Mouse (Mus musculus): ENCODE results near the gene Gbf1. TPM values are rescaled to one million over a fixed set of nuclear protein-coding genes. Genes with fewer than 3 reads are reported as not detected.

The Gbf1 gene
- total RNA-seq, 2 experiments from 2014 or later = 83.2 to 94.5 TPM

GRCm38 (mm10) chr19:46169396-46169795 lies 17.1 kb downstream of the Gbf1 start:
- no peak overlapping the region for H3K27ac ChIP-seq
- no peak for TF ChIP-seq CTCF (conservative IDR thresholded peaks at IDR 0.05)
- DNase-seq (ENCODE audit: low spot score in 2 of 2) = no peak
- no peak overlapping the region for H3K4me3 ChIP-seq

- H3K4me3 ChIP-seq = no peak overlapping the region
- DNase-seq (ENCODE audit: low spot score in 2 of 2) = no peak
- H3K27ac ChIP-seq = no peak overlapping the region
- TF ChIP-seq CTCF (conservative IDR thresholded peaks at IDR 0.05) = no peak
Observed at GRCm38 (mm10) chr19:46169913-46170312, 17.6 kb downstream of the Gbf1 start.

- DNase-seq (ENCODE audit: low spot score in 2 of 2) = no peak
- Histone ChIP-seq H3K4me3 (no peak overlapping the region), H3K27ac (no peak overlapping the region)
- TF ChIP-seq CTCF (conservative IDR thresholded peaks at IDR 0.05) = no peak
Observed at GRCm38 (mm10) chr19:46172541-46172940, 20.2 kb downstream of the Gbf1 start.

GRCm38 (mm10) chr19:46175173-46175572 lies 22.9 kb downstream of the Gbf1 start:
- no peak overlapping the region for H3K27ac ChIP-seq
- DNase-seq (ENCODE audit: low spot score in 2 of 2) = no peak
- H3K4me3 ChIP-seq = no peak overlapping the region
- TF ChIP-seq CTCF (conservative IDR thresholded peaks at IDR 0.05) = no peak

- H3K4me3 ChIP-seq = no peak overlapping the region
- H3K27ac ChIP-seq = no peak overlapping the region
- peak in 1 of 2 experiments; percentile 7 for DNase-seq (ENCODE audit: low spot score in 2 of 2)
- TF ChIP-seq CTCF (conservative IDR thresholded peaks at IDR 0.05) = no peak
Observed at GRCm38 (mm10) chr19:46177046-46177445, 24.7 kb downstream of the Gbf1 start.

GRCm38 (mm10) chr19:46180274-46180673 lies 28.0 kb downstream of the Gbf1 start:
- no peak for TF ChIP-seq CTCF (conservative IDR thresholded peaks at IDR 0.05)
- H3K4me3 ChIP-seq = no peak overlapping the region
- DNase-seq (ENCODE audit: low spot score in 2 of 2) = no peak
- peak overlapping the region; percentile 40; the same call in 1 of the 2 replicates for H3K27ac ChIP-seq

GRCm38 (mm10) chr19:46182241-46182640 lies 29.9 kb downstream of the Gbf1 start:
- no peak overlapping the region for H3K27ac ChIP-seq
- DNase-seq (ENCODE audit: low spot score in 2 of 2) = no peak
- no peak for TF ChIP-seq CTCF (conservative IDR thresholded peaks at IDR 0.05)
- no peak overlapping the region for H3K4me3 ChIP-seq

- no peak overlapping the region for H3K4me3 ChIP-seq
- DNase-seq (ENCODE audit: low spot score in 2 of 2) = peak; percentile 18 to 32
- no peak overlapping the region for H3K27ac ChIP-seq
- TF ChIP-seq CTCF (conservative IDR thresholded peaks at IDR 0.05) = no peak
Observed at GRCm38 (mm10) chr19:46186611-46187010, 34.3 kb downstream of the Gbf1 start.

- TF ChIP-seq CTCF (conservative IDR thresholded peaks at IDR 0.05) = no peak
- H3K27ac ChIP-seq = no peak overlapping the region
- no peak overlapping the region for H3K4me3 ChIP-seq
- no peak for DNase-seq (ENCODE audit: low spot score in 2 of 2)
Observed at GRCm38 (mm10) chr19:46187203-46187602, 34.9 kb downstream of the Gbf1 start.

- DNase-seq (ENCODE audit: low spot score in 2 of 2) = no peak
- Histone ChIP-seq H3K4me3 (no peak overlapping the region), H3K27ac (no peak overlapping the region)
- no peak for TF ChIP-seq CTCF (conservative IDR thresholded peaks at IDR 0.05)
Observed at GRCm38 (mm10) chr19:46198293-46198692, 46.0 kb downstream of the Gbf1 start.

GRCm38 (mm10) chr19:46198891-46199290 lies 46.6 kb downstream of the Gbf1 start:
- Histone ChIP-seq H3K27ac (no peak overlapping the region), H3K4me3 (no peak overlapping the region)
- TF ChIP-seq CTCF (conservative IDR thresholded peaks at IDR 0.05) = no peak
- no peak for DNase-seq (ENCODE audit: low spot score in 2 of 2)

- no peak overlapping the region for H3K27ac ChIP-seq
- no peak for TF ChIP-seq CTCF (conservative IDR thresholded peaks at IDR 0.05)
- no peak for DNase-seq (ENCODE audit: low spot score in 2 of 2)
- H3K4me3 ChIP-seq = no peak overlapping the region
Observed at GRCm38 (mm10) chr19:46204166-46204565, 51.9 kb downstream of the Gbf1 start.

GRCm38 (mm10) chr19:46205680-46206079 lies 53.4 kb downstream of the Gbf1 start:
- Histone ChIP-seq H3K4me3 (no peak overlapping the region), H3K27ac (no peak overlapping the region)
- no peak for TF ChIP-seq CTCF (conservative IDR thresholded peaks at IDR 0.05)
- no peak for DNase-seq (ENCODE audit: low spot score in 2 of 2)

GRCm38 (mm10) chr19:46210951-46211350 lies 58.6 kb downstream of the Gbf1 start:
- no peak for DNase-seq (ENCODE audit: low spot score in 2 of 2)
- Histone ChIP-seq H3K27ac (no peak overlapping the region), H3K4me3 (no peak overlapping the region)
- TF ChIP-seq CTCF (conservative IDR thresholded peaks at IDR 0.05) = no peak

GRCm38 (mm10) chr19:46214541-46214940 lies 62.2 kb downstream of the Gbf1 start:
- no peak for DNase-seq (ENCODE audit: low spot score in 2 of 2)
- Histone ChIP-seq H3K4me3 (no peak overlapping the region), H3K27ac (no peak overlapping the region)
- no peak for TF ChIP-seq CTCF (conservative IDR thresholded peaks at IDR 0.05)

All from layer of hippocampus, adult 2 months (tissue).